Mouse (Mus musculus) liver, adult 2 months (tissue): ENCODE measurements around the gene Tmem150b. TPM values are rescaled to one million over a fixed set of nuclear protein-coding genes. Genes with fewer than 3 reads are reported as not detected.

Experiments used
- DNase-seq: peaks from one replicate; pipeline ENCODE4 v3.0.0-alpha.2; 2011; ENCODE audit warnings: low read depth, low spot score; ENCODE audit errors: extremely low read depth
- H3K27ac ChIP-seq: fragments of 200-500 bp; replicated peaks from 2 replicates; pipeline ENCODE4 v1.5.1; 2012; ENCODE audit warnings: low read depth, mild to moderate bottlenecking, control low read depth, inconsistent platforms, low read length; ENCODE audit not compliant: insufficient read depth
- H3K27me3 ChIP-seq: fragments of 200-500 bp; 2 replicates; pipeline ENCODE4 v1.6.1; 2012; ENCODE audit warnings: mild to moderate bottlenecking, moderate library complexity, low read length, inconsistent platforms; ENCODE audit not compliant: control insufficient read depth, insufficient read depth
- H3K36me3 ChIP-seq: fragments of 200-500 bp; 2 replicates; pipeline ENCODE4 v1.6.1; 2012; ENCODE audit warnings: low read length, inconsistent platforms; ENCODE audit not compliant: control insufficient read depth, insufficient read depth
- H3K4me1 ChIP-seq: fragments of 200-500 bp; 2 replicates; pipeline ENCODE4 v1.6.1; 2011; ENCODE audit warnings: low read length; ENCODE audit not compliant: control insufficient read depth, insufficient read depth
- H3K4me3 ChIP-seq: fragments of 200-500 bp; 2 replicates; pipeline ENCODE4 v1.5.1; 2011; ENCODE audit warnings: low read depth, mild to moderate bottlenecking, control low read depth, low read length, moderate library complexity; ENCODE audit not compliant: insufficient read depth
- H3K79me2 ChIP-seq: fragments of 200-500 bp; 2 replicates; pipeline ENCODE4 v1.6.1; 2012; ENCODE audit warnings: inconsistent platforms, mild to moderate bottlenecking, low read length, moderate library complexity; ENCODE audit not compliant: control insufficient read depth, insufficient read depth
- H3K9ac ChIP-seq: fragments of 200-500 bp; 2 replicates; pipeline ENCODE4 v1.6.1; 2012; ENCODE audit warnings: low read depth, mild to moderate bottlenecking, control low read depth, inconsistent platforms, low read length
- CTCF ChIP-seq: fragments of 200-500 bp; IDR thresholded peaks from 2 replicates; pipeline ENCODE4 v1.5.1; 2011; ENCODE audit warnings: low read depth, low read length, control low read depth
- POLR2A ChIP-seq: fragments of 200-500 bp; IDR thresholded peaks from 2 replicates; pipeline ENCODE4 v1.6.1; 2011; ENCODE audit warnings: low read length, control low read depth; ENCODE audit not compliant: insufficient read depth; ENCODE audit errors: extremely low read depth
- WGBS: fragments of 180-500 bp; shearing (Covaris S2); methylation state at CpG from one replicate; pipeline ENCODE4 v1.1.7; 2018; 5-methylcytosine and 5-hydroxymethylcytosine counted together
- polyA plus RNA-seq: library from polyadenylated mRNA; depleted of rRNA; stranded (reverse); fragments of >200 nt; gene quantifications from 2 replicates; pipeline ENCODE4 v1.2.3, GENCODE M21; 2012
- total RNA-seq: library from RNA; depleted of rRNA; stranded (reverse); fragments of >200 nt; gene quantifications from 2 replicates; pipeline ENCODE4 v1.2.3, GENCODE M21; 2014

Gene Tmem150b
- total and polyA plus RNA-seq, 2 experiments: 0.28 to 0.44 TPM

- Histone ChIP-seq H3K27me3 (no peaks in the 10 kb centered on the region), H3K36me3 (peaks cover 5% of the 10 kb centered on the region), H3K9ac (no peak overlapping the region), H3K79me2 (no peaks in the 10 kb centered on the region; the same call in 1 of the 2 replicates), H3K27ac (no peak overlapping the region), H3K4me1 (no peaks in the 10 kb centered on the region), H3K4me3 (no peak overlapping the region)
- no peak for DNase-seq
- TF ChIP-seq CTCF: no peak
- TF ChIP-seq POLR2A: no peak
- 91% methylated on average over 9 of the region's 9 CpGs for WGBS
Measured at GRCm38 (mm10) chr7:4669156-4669555, 55.9 kb downstream of the Tmem150b start.

GRCm38 (mm10) chr7:4668506-4668905 lies 56.5 kb downstream of the Tmem150b start:
- no peak overlapping the region for H3K4me3 ChIP-seq
- H3K79me2 ChIP-seq: no peaks in the 10 kb centered on the region; the same call in 1 of the 2 replicates
- H3K36me3 ChIP-seq: peaks cover 5% of the 10 kb centered on the region; the same call in 1 of the 2 replicates
- no peak overlapping the region for H3K27ac ChIP-seq
- no peaks in the 10 kb centered on the region for H3K4me1 ChIP-seq
- H3K27me3 ChIP-seq: no peaks in the 10 kb centered on the region
- no peak overlapping the region for H3K9ac ChIP-seq
- peak; percentile 51 for DNase-seq
- 66% methylated on average over 8 of the region's 8 CpGs for WGBS
- TF ChIP-seq CTCF: no peak

GRCm38 (mm10) chr7:4666871-4667270 lies 58.2 kb downstream of the Tmem150b start:
- Histone ChIP-seq H3K27me3 (no peaks in the 10 kb centered on the region), H3K9ac (no peak overlapping the region), H3K4me1 (no peaks in the 10 kb centered on the region), H3K36me3 (peaks cover 5% of the 10 kb centered on the region; the same call in 1 of the 2 replicates), H3K27ac (no peak overlapping the region), H3K79me2 (no peaks in the 10 kb centered on the region), H3K4me3 (no peak overlapping the region)
- peak; percentile 39 for DNase-seq
- 81% methylated on average over 5 of the region's 5 CpGs for WGBS
- TF ChIP-seq POLR2A: no peak

- Histone ChIP-seq H3K4me3 (no peak overlapping the region), H3K4me1 (peaks cover 6% of the 10 kb centered on the region; the same call in 1 of the 2 replicates), H3K9ac (no peak overlapping the region), H3K27me3 (no peaks in the 10 kb centered on the region), H3K79me2 (no peaks in the 10 kb centered on the region), H3K36me3 (no peaks in the 10 kb centered on the region), H3K27ac (no peak overlapping the region)
- TF ChIP-seq POLR2A: no peak
- TF ChIP-seq CTCF: no peak
- DNase-seq: no peak
- 78% methylated on average over 2 of the region's 2 CpGs for WGBS
Measured at GRCm38 (mm10) chr7:4663742-4664141, 61.3 kb downstream of the Tmem150b start.

- no peaks in the 10 kb centered on the region for H3K36me3 ChIP-seq
- no peak overlapping the region for H3K27ac ChIP-seq
- 91% methylated on average over 8 of the region's 8 CpGs for WGBS
- H3K4me3 ChIP-seq: no peak overlapping the region
- H3K4me1 ChIP-seq: peaks cover 6% of the 10 kb centered on the region; the same call in 1 of the 2 replicates
- TF ChIP-seq POLR2A (no peak), CTCF (no peak)
- H3K9ac ChIP-seq: no peak overlapping the region
- H3K79me2 ChIP-seq: peaks cover 3% of the 10 kb centered on the region; the same call in 1 of the 2 replicates
- no peak for DNase-seq
- no peaks in the 10 kb centered on the region for H3K27me3 ChIP-seq
Measured at GRCm38 (mm10) chr7:4663179-4663578, 61.9 kb downstream of the Tmem150b start.

- DNase-seq: peak; percentile 74
- Histone ChIP-seq H3K4me1 (peaks cover 19% of the 10 kb centered on the region), H3K27me3 (no peaks in the 10 kb centered on the region), H3K9ac (no peak overlapping the region), H3K4me3 (no peak overlapping the region), H3K27ac (peak overlapping the region; percentile 41; the same call in 1 of the 2 replicates), H3K79me2 (peaks cover 18% of the 10 kb centered on the region), H3K36me3 (no peaks in the 10 kb centered on the region)
- no peak for TF ChIP-seq POLR2A
- no peak for TF ChIP-seq CTCF
- WGBS: 22% methylated on average over 3 of the region's 3 CpGs
Measured at GRCm38 (mm10) chr7:4659911-4660443, 65.1 kb downstream of the Tmem150b start.
